Mouse (Mus musculus) intestine, postnatal 0 days (tissue): Measurements from ENCODE around the gene Snx27. TPM values are rescaled to one million over a fixed set of nuclear protein-coding genes. Genes with fewer than 3 reads are reported as not detected.

Experiments
- ATAC-seq: fragments of 200-750 bp; cut with Nextera tagmentation; 2 replicates; pipeline ENCODE4 v1.8.0; 2017; ENCODE audit warnings: mild to moderate bottlenecking, moderate TSS enrichment, moderate library complexity
- H3K27ac ChIP-seq: fragments of 300-500 bp; sonication (generic); 2 replicates; pipeline ENCODE4 v1.5.1; 2014; ENCODE audit warnings: mild to moderate bottlenecking, low read depth, low read length, moderate library complexity
- H3K27me3 ChIP-seq: fragments of 300-500 bp; sonication (generic); replicated peaks from 2 replicates; pipeline ENCODE4 v1.6.1; 2014; ENCODE audit warnings: low read length, mixed read lengths; ENCODE audit not compliant: control insufficient read depth, insufficient read depth
- H3K36me3 ChIP-seq: fragments of 300-500 bp; sonication (generic); 2 replicates; pipeline ENCODE4 v1.6.1; 2014; ENCODE audit warnings: mild to moderate bottlenecking, moderate library complexity; ENCODE audit not compliant: control insufficient read depth, insufficient read depth
- H3K4me1 ChIP-seq: fragments of 300-500 bp; sonication (generic); replicated peaks from 2 replicates; pipeline ENCODE4 v1.6.1; 2014; ENCODE audit warnings: antibody characterized with exemption, low read length, mixed read lengths; ENCODE audit not compliant: control insufficient read depth, insufficient read depth
- H3K4me2 ChIP-seq: fragments of 300-500 bp; sonication (generic); replicated peaks from 2 replicates; pipeline ENCODE4 v1.6.1; 2014; ENCODE audit warnings: low read depth, mild to moderate bottlenecking, moderate library complexity
- H3K4me3 ChIP-seq: fragments of 300-500 bp; sonication (generic); 2 replicates; pipeline ENCODE4 v1.5.1; 2014; ENCODE audit warnings: low read depth, low read length
- H3K9ac ChIP-seq: fragments of 300-500 bp; sonication (generic); 2 replicates; pipeline ENCODE4 v1.6.1; 2014; ENCODE audit warnings: mild to moderate bottlenecking, low read depth, low read length
- H3K9me3 ChIP-seq: fragments of 300-500 bp; sonication (generic); 2 replicates; pipeline ENCODE4 v1.6.1; 2016; ENCODE audit warnings: mixed run types; ENCODE audit not compliant: control insufficient read depth
- CTCF ChIP-seq: sonication (generic); IDR thresholded peaks from 2 replicates; pipeline ENCODE4 v1.5.1; 2016; ENCODE audit warnings: low read depth, mild to moderate bottlenecking, control low read depth, antibody characterized with exemption, moderate library complexity
- WGBS: fragments of 180-500 bp; shearing (Covaris S2); extraction: QIAGEN DNeasy Blood & Tissue Kit; methylation state at CpG from one replicate; pipeline ENCODE4 v1.1.7; 2014; 5-methylcytosine and 5-hydroxymethylcytosine counted together
- polyA plus RNA-seq: library from polyadenylated mRNA; unstranded; fragments of >200 nt; fragmentation: Nextera tagmentation; extraction: Ambion mirVana; gene quantifications from 2 replicates; pipeline ENCODE4 v1.2.1, GENCODE M21; 2015

Snx27 gene
- 20.9 and 26.5 TPM in 2 replicates for polyA plus RNA-seq

- ATAC-seq, result peak; percentile 88
Observed at GRCm38 (mm10) chr3:94582456-94582891, at the start of gene Snx27. Gene Snx27, minus strand, starts transcription at chr3:94582716.

GRCm38 (mm10) chr3:94629876-94630275, 47.4 kb upstream of the Snx27 start:
- Histone ChIP-seq H3K36me3 (peaks cover 6% of the 10 kb centered on the region; the same call in 1 of the 2 replicates), H3K4me2 (no peak overlapping the region), H3K4me1 (no peaks in the 10 kb centered on the region), H3K9ac (no peak overlapping the region), H3K27me3 (no peaks in the 10 kb centered on the region), H3K9me3 (no peaks in the 10 kb centered on the region), H3K4me3 (no peak overlapping the region), H3K27ac (no peak overlapping the region)
- no peak for TF ChIP-seq CTCF
- 83% methylated on average over 3 of the region's 3 CpGs for WGBS
- no peak for ATAC-seq

More at GRCm38 (mm10) chr3:94582456-94582891, at the start of gene Snx27:
- H3K4me2 ChIP-seq, result peak within 1 kb of the TSS; percentile 90
- no peaks in the 10 kb centered on the region for H3K36me3 ChIP-seq
- peak within 1 kb of the TSS; percentile 86 for H3K27ac ChIP-seq
- WGBS, result under 1% methylated on average over 38 of the region's 42 CpGs
- H3K9ac ChIP-seq, result peak within 1 kb of the TSS; percentile 94
- TF ChIP-seq CTCF, result no peak
- peak within 1 kb of the TSS; percentile 97 for H3K4me3 ChIP-seq
- H3K27me3 ChIP-seq, result no peaks in the 10 kb centered on the region
- H3K9me3 ChIP-seq, result no peaks in the 10 kb centered on the region
- H3K4me1 ChIP-seq, result peaks cover 4% of the 10 kb centered on the region; the same call in 1 of the 2 replicates

DNA sequence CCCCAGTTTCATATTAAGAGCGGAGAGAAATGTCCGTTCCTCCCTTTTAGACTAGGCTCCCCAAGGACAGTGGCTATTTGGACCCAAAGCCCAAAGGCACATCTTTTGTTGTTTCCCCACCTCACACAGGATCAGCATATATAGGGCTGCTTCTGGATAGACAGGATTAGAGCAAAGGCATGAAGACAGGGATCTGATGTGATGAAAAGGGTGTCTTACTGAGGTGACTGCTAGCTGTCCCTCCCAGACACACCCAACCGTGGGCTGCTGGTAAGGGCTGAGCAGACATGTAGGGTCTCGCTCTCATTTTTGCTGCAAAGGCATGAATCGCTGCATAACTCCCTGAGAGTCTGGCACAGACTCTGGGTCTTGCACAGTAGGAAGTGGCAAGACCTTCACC, 46.2 kb upstream of the Snx27 start:
- H3K36me3 ChIP-seq, result peaks cover 6% of the 10 kb centered on the region; the same call in 1 of the 2 replicates
- no peak for ATAC-seq
- no peaks in the 10 kb centered on the region for H3K27me3 ChIP-seq
- H3K4me1 ChIP-seq, result no peaks in the 10 kb centered on the region
- H3K9me3 ChIP-seq, result no peaks in the 10 kb centered on the region
- WGBS, result 94% methylated on average over 5 of the region's 5 CpGs
- no peak overlapping the region for H3K4me2 ChIP-seq
- no peak overlapping the region for H3K27ac ChIP-seq
- TF ChIP-seq CTCF, result no peak
- H3K4me3 ChIP-seq, result no peak overlapping the region
- H3K9ac ChIP-seq, result no peak overlapping the region

- Histone ChIP-seq H3K4me1 (no peaks in the 10 kb centered on the region), H3K4me2 (no peak overlapping the region), H3K27ac (no peak overlapping the region), H3K36me3 (peaks cover 24% of the 10 kb centered on the region), H3K9ac (no peak overlapping the region), H3K27me3 (no peaks in the 10 kb centered on the region), H3K4me3 (no peak overlapping the region), H3K9me3 (no peaks in the 10 kb centered on the region)
- ATAC-seq, result no peak
- no peak for TF ChIP-seq CTCF
- WGBS, result 92% methylated on average over 4 of the region's 4 CpGs
Observed at GRCm38 (mm10) chr3:94624281-94624680, 41.8 kb upstream of the Snx27 start.

GRCm38 (mm10) chr3:94622550-94622949, 40.0 kb upstream of the Snx27 start:
- 77% methylated on average over 10 of the region's 10 CpGs for WGBS
- H3K9ac ChIP-seq, result no peak overlapping the region
- H3K27me3 ChIP-seq, result no peaks in the 10 kb centered on the region
- no peak overlapping the region for H3K27ac ChIP-seq
- H3K36me3 ChIP-seq, result peaks cover 24% of the 10 kb centered on the region
- no peaks in the 10 kb centered on the region for H3K4me1 ChIP-seq
- no peak for ATAC-seq
- no peaks in the 10 kb centered on the region for H3K9me3 ChIP-seq
- no peak overlapping the region for H3K4me3 ChIP-seq
- H3K4me2 ChIP-seq, result no peak overlapping the region
- no peak for TF ChIP-seq CTCF

DNA sequence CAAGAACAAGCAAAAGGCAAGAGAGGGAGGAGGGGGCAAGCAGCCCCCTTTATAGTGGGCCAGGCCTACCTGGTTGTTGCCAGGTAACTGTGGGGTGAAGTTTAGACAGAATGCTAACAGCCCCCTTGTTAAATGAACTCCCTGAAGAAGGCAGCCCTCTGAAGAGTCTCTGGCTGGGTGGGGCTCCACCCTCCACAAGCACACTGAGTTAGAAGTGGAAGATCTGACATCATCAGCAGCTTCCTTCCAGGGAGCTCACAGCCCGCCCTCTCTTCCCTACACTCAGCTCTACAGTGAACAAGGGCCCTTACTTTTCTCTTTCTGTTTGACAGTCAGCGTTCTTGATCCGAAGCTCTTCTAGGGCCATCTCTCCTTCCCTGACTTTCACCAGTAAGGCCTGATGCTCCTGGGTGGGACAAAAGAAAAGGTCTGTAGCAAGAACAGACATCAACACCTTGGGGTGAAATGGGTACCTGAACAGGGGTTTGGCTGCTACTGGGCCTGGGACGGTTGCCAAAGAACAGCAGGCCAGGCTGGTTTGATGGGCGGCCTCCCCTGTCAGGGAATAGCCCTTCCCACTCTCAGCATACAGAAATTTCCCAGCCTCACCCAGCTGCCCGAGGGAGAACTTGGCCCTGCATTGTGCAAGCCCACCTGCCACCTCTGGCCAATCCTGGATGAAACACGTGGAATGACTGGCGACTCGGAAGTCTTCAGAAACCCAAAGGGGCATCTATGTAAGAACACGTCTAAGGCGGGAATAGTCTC, 39.4 kb upstream of the Snx27 start:
- no peak overlapping the region for H3K9ac ChIP-seq
- peaks cover 20% of the 10 kb centered on the region for H3K36me3 ChIP-seq
- H3K27ac ChIP-seq, result no peak overlapping the region
- no peaks in the 10 kb centered on the region for H3K9me3 ChIP-seq
- H3K27me3 ChIP-seq, result no peaks in the 10 kb centered on the region
- no peak for TF ChIP-seq CTCF
- no peak overlapping the region for H3K4me3 ChIP-seq
- no peak for ATAC-seq
- H3K4me1 ChIP-seq, result no peaks in the 10 kb centered on the region
- WGBS, result 80% methylated on average over 11 of the region's 11 CpGs
- H3K4me2 ChIP-seq, result no peak overlapping the region
